10 mouse cellular contexts compared by ENCODE assay signal in genomic region chr10:70485287-70485612, GRCm38 (mm10). TPM values are rescaled to one million over a fixed set of nuclear protein-coding genes. Genes with fewer than 3 reads are reported as not detected.
DNase-seq lines count a peak whose midpoint lies in the region; ATAC-seq and TF ChIP-seq lines count a peak whose summit lies in the region.
"Had no signal": no experiment of that assay in that cellular context is flagged by ENCODE, and none has a peak within 500 bp of the region (broad histone marks: within the 10 kb centered on the region; RNA-seq: fewer than 3 reads in every experiment).

No protein-coding gene starts in this region.

- H3K27ac ChIP-seq in embryonic facial prominence, embryonic 13.5 days = 0 out of 2 replicates have a peak overlapping the region, but pooled peaks have one; percentile 28
- H3K27ac ChIP-seq in lung, postnatal 0 days (ENCODE audit: low read length) = 0 out of 2 replicates have a peak overlapping the region, but pooled peaks have one; percentile 38

- DNase-seq in gastrocnemius, postnatal 14 days = peak; percentile 9
- no peak for DNase-seq in gastrocnemius, adult 18-20 months (ENCODE audit: low spot score)
- DNase-seq in ES-CJ7 (ENCODE audit: low read depth, low spot score) = peak; percentile 25
- DNase-seq in lung, postnatal 0 days (ENCODE audit: low spot score) = peak; percentile 25
- DNase-seq in thymus, postnatal 14 days = no peak
- DNase-seq in heart, adult 8-10 months (ENCODE audit: low spot score) = no peak
- no peak for DNase-seq in cerebellum, adult 18-20 months

- TF ChIP-seq EP300 in lung, postnatal 0 days (IDR thresholded peaks at IDR 0.05) = no peak

- intact Hi-C loops in gastrocnemius, postnatal 14 days (cut with DNase I; ENCODE audit: low total_unique reads) = no loop called here

- H3K9ac ChIP-seq in embryonic facial prominence, embryonic 13.5 days = no peak overlapping the region
- no peak overlapping the region for H3K9ac ChIP-seq in lung, postnatal 0 days (replicated peaks; ENCODE audit: low read depth)

- H3K36me3 ChIP-seq in embryonic facial prominence, embryonic 13.5 days = peaks cover 6% of the 10 kb centered on the region; the same call in 1 of the 2 replicates
- H3K36me3 ChIP-seq in lung, postnatal 0 days (ENCODE audit: insufficient read depth, low read length) = no peaks in the 10 kb centered on the region

- H3K4me1 ChIP-seq in embryonic facial prominence, embryonic 13.5 days = peaks cover 9% of the 10 kb centered on the region
- peaks cover 2% of the 10 kb centered on the region; the same call in 1 of the 2 replicates for H3K4me1 ChIP-seq in lung, postnatal 0 days (ENCODE audit: insufficient read depth, low read depth, low read length)

- WGBS in embryonic facial prominence, embryonic 13.5 days = 19% methylated on average over 7 of the region's 7 CpGs
- WGBS in lung, postnatal 0 days = 46% methylated on average over 7 of the region's 7 CpGs

- no peaks in the 10 kb centered on the region for H3K27me3 ChIP-seq in embryonic facial prominence, embryonic 13.5 days
- no peaks in the 10 kb centered on the region for H3K27me3 ChIP-seq in lung, postnatal 0 days (replicated peaks; ENCODE audit: insufficient read depth, low read length)

- no peak for ATAC-seq in embryonic facial prominence, embryonic 13.5 days (ENCODE audit: insufficient number of reproducible peaks, insufficient read depth, low FRiP score, low TSS enrichment, low read depth)
- ATAC-seq in lung, postnatal 0 days = no peak

- H3K9me3 ChIP-seq in embryonic facial prominence, embryonic 13.5 days = no peaks in the 10 kb centered on the region
- H3K9me3 ChIP-seq in lung, postnatal 0 days (ENCODE audit: low read length) = no peaks in the 10 kb centered on the region

- peak overlapping the region; percentile 19 for H3K4me2 ChIP-seq in embryonic facial prominence, embryonic 13.5 days
- 0 out of 2 replicates have a peak overlapping the region, but pooled peaks have one; percentile 8 for H3K4me2 ChIP-seq in lung, postnatal 0 days (replicated peaks; ENCODE audit: low read depth, low read length)

- H3K4me3 ChIP-seq in embryonic facial prominence, embryonic 13.5 days = no peak overlapping the region
- H3K4me3 ChIP-seq in lung, postnatal 0 days (ENCODE audit: low read depth, low read length) = no peak overlapping the region

- TF ChIP-seq CTCF in lung, postnatal 0 days (IDR thresholded peaks at IDR 0.05) = no peak

RNA-seq across cellular contexts. Expression of gene Fam13c, which starts 45.0 kb away (rescaled TPM):
- total RNA-seq in gastrocnemius, postnatal 14 days (2021) = 1 to 10 TPM; 5.3 to 6.0 TPM
- 1 to 10 TPM; 4.6 to 6.3 TPM for total RNA-seq in gastrocnemius, adult 18-20 months (2021)
- polyA plus RNA-seq in embryonic facial prominence, embryonic 13.5 days (2015; fragmentation: Nextera tagmentation; extraction: Ambion mirVana) = 15.0 and 16.1 TPM in 2 replicates
- 6.8 and 7.5 TPM in 2 replicates for polyA plus RNA-seq in lung, postnatal 0 days (2015; fragmentation: Nextera tagmentation; extraction: Ambion mirVana)
- total RNA-seq in heart, adult 8-10 months (2022) = 1 to 10 TPM; 4.3 to 6.5 (median 5.4) TPM
- total RNA-seq: common myeloid progenitor, adult 5-6 weeks; neutrophil, adult 5-6 weeks had no signal

Comparison
In these comparisons a context has a peak if more than half of its experiments do, and no peak if none do; other contexts are left out.
1. DNase-seq: peak in gastrocnemius, postnatal 14 days (single experiment), ES-CJ7 (single experiment) and lung, postnatal 0 days (single experiment); none in gastrocnemius, adult 18-20 months (single experiment), thymus, postnatal 14 days (single experiment), heart, adult 8-10 months (single experiment) and cerebellum, adult 18-20 months (0 of 2).